Mouse (Mus musculus) forebrain, embryonic 12.5 days (tissue): ENCODE results near the gene Dock8. TPM values are rescaled to one million over a fixed set of nuclear protein-coding genes. Genes with fewer than 3 reads are reported as not detected.

Experiments used
- ATAC-seq: fragments of 200-750 bp; cut with Nextera tagmentation; 2 replicates; pipeline ENCODE4 v1.8.0; 2017; ENCODE audit warnings: moderate TSS enrichment; ENCODE audit not compliant: low FRiP score
- H3K27ac ChIP-seq: fragments of 300-500 bp; sonication (generic); 2 replicates; pipeline ENCODE4 v1.5.1; 2016; ENCODE audit warnings: mild to moderate bottlenecking
- H3K27me3 ChIP-seq: fragments of 300-500 bp; sonication (generic); 2 replicates; pipeline ENCODE4 v1.6.1; 2016; ENCODE audit warnings: mild to moderate bottlenecking
- H3K36me3 ChIP-seq: fragments of 300-500 bp; sonication (generic); replicated peaks from 2 replicates; pipeline ENCODE4 v1.6.1; 2016; ENCODE audit warnings: mild to moderate bottlenecking
- H3K4me1 ChIP-seq: fragments of 300-500 bp; sonication (generic); 2 replicates; pipeline ENCODE4 v1.6.1; 2016
- H3K4me2 ChIP-seq: fragments of 300-500 bp; sonication (generic); 2 replicates; pipeline ENCODE4 v1.6.1; 2016; ENCODE audit warnings: mild to moderate bottlenecking, moderate library complexity
- H3K4me3 ChIP-seq: fragments of 300-500 bp; sonication (generic); replicated peaks from 2 replicates; pipeline ENCODE4 v1.5.1; 2016; ENCODE audit warnings: mild to moderate bottlenecking
- H3K9ac ChIP-seq: fragments of 300-500 bp; sonication (generic); 2 replicates; pipeline ENCODE4 v1.6.1; 2016; ENCODE audit warnings: mild to moderate bottlenecking
- H3K9me3 ChIP-seq: fragments of 300-500 bp; sonication (generic); 2 replicates; pipeline ENCODE4 v1.6.1; 2016
- WGBS: fragments of 180-500 bp; shearing (Covaris S2); methylation state at CpG from one replicate; pipeline ENCODE4 v1.1.7; 2016; 5-methylcytosine and 5-hydroxymethylcytosine counted together
- polyA plus RNA-seq: library from polyadenylated mRNA; unstranded; fragments of >200 nt; fragmentation: Nextera tagmentation; extraction: Ambion mirVana; gene quantifications from 2 replicates; pipeline ENCODE4 v1.2.1, GENCODE M21; 2016

Gene Dock8
- polyA plus RNA-seq, 1 experiment from 2014 or later: 1.3 TPM

GRCm38 (mm10) chr19:25052355-25052754, 53.0 kb downstream of the Dock8 start:
- Histone ChIP-seq H3K9me3 (no peaks in the 10 kb centered on the region), H3K4me2 (no peak overlapping the region), H3K9ac (no peak overlapping the region), H3K36me3 (no peaks in the 10 kb centered on the region), H3K4me3 (no peak overlapping the region), H3K4me1 (no peaks in the 10 kb centered on the region; the same call in 1 of the 2 replicates), H3K27me3 (no peaks in the 10 kb centered on the region), H3K27ac (no peak overlapping the region)
- no peak for ATAC-seq
- WGBS: 89% methylated on average over 7 of the region's 7 CpGs

- no peak for ATAC-seq
- Histone ChIP-seq H3K4me2 (no peak overlapping the region), H3K27ac (no peak overlapping the region), H3K36me3 (no peaks in the 10 kb centered on the region), H3K27me3 (no peaks in the 10 kb centered on the region), H3K9ac (no peak overlapping the region), H3K4me1 (no peaks in the 10 kb centered on the region; the same call in 1 of the 2 replicates), H3K9me3 (no peaks in the 10 kb centered on the region), H3K4me3 (no peak overlapping the region)
- 84% methylated on average over 7 of the region's 7 CpGs for WGBS
Observed at GRCm38 (mm10) chr19:25053152-25053551, 53.8 kb downstream of the Dock8 start.

- Histone ChIP-seq H3K4me2 (no peak overlapping the region), H3K9me3 (no peaks in the 10 kb centered on the region), H3K4me1 (peaks cover 2% of the 10 kb centered on the region; the same call in 1 of the 2 replicates), H3K27ac (no peak overlapping the region), H3K9ac (no peak overlapping the region), H3K4me3 (no peak overlapping the region), H3K36me3 (no peaks in the 10 kb centered on the region), H3K27me3 (no peaks in the 10 kb centered on the region)
- 92% methylated on average over 7 of the region's 7 CpGs for WGBS
- ATAC-seq: no peak
Observed at GRCm38 (mm10) chr19:25055025-25055424, 55.7 kb downstream of the Dock8 start.

- WGBS: 90% methylated on average over 7 of the region's 7 CpGs
- no peak overlapping the region for H3K9ac ChIP-seq
- peaks cover 6% of the 10 kb centered on the region for H3K4me1 ChIP-seq
- H3K9me3 ChIP-seq: no peaks in the 10 kb centered on the region
- H3K4me3 ChIP-seq: no peak overlapping the region
- H3K27ac ChIP-seq: no peak overlapping the region
- H3K27me3 ChIP-seq: no peaks in the 10 kb centered on the region
- H3K4me2 ChIP-seq: no peak overlapping the region
- no peaks in the 10 kb centered on the region for H3K36me3 ChIP-seq
- ATAC-seq: no peak
Observed at GRCm38 (mm10) chr19:25055559-25055958, 56.2 kb downstream of the Dock8 start.

- Histone ChIP-seq H3K4me3 (no peak overlapping the region), H3K4me2 (no peak overlapping the region), H3K9ac (no peak overlapping the region), H3K27me3 (no peaks in the 10 kb centered on the region; the same call in 1 of the 2 replicates), H3K36me3 (no peaks in the 10 kb centered on the region), H3K27ac (no peak overlapping the region), H3K4me1 (peaks cover 11% of the 10 kb centered on the region), H3K9me3 (no peaks in the 10 kb centered on the region)
- 88% methylated on average over 10 of the region's 10 CpGs for WGBS
- ATAC-seq: no peak
Observed at GRCm38 (mm10) chr19:25056224-25056623, 56.9 kb downstream of the Dock8 start.

GRCm38 (mm10) chr19:25057826-25058225, 58.5 kb downstream of the Dock8 start:
- H3K4me2 ChIP-seq: no peak overlapping the region
- no peak overlapping the region for H3K4me3 ChIP-seq
- 95% methylated on average over 8 of the region's 8 CpGs for WGBS
- H3K4me1 ChIP-seq: peaks cover 11% of the 10 kb centered on the region
- no peak overlapping the region for H3K9ac ChIP-seq
- no peaks in the 10 kb centered on the region; the same call in 1 of the 2 replicates for H3K27me3 ChIP-seq
- no peaks in the 10 kb centered on the region for H3K36me3 ChIP-seq
- no peaks in the 10 kb centered on the region for H3K9me3 ChIP-seq
- no peak overlapping the region for H3K27ac ChIP-seq
- ATAC-seq: no peak

GRCm38 (mm10) chr19:25059847-25060364, 60.6 kb downstream of the Dock8 start:
- Histone ChIP-seq H3K9ac (no peak overlapping the region), H3K4me1 (peaks cover 11% of the 10 kb centered on the region; the same call in 1 of the 2 replicates), H3K4me3 (no peak overlapping the region), H3K27me3 (no peaks in the 10 kb centered on the region; the same call in 1 of the 2 replicates), H3K36me3 (no peaks in the 10 kb centered on the region), H3K27ac (no peak overlapping the region), H3K9me3 (no peaks in the 10 kb centered on the region), H3K4me2 (peak overlapping the region; percentile 23; the same call in 1 of the 2 replicates)
- 53% methylated on average over 7 of the region's 7 CpGs for WGBS
- no peak for ATAC-seq

- Histone ChIP-seq H3K4me2 (peak overlapping the region; percentile 23), H3K9me3 (no peaks in the 10 kb centered on the region), H3K4me3 (no peak overlapping the region), H3K27me3 (no peaks in the 10 kb centered on the region; the same call in 1 of the 2 replicates), H3K9ac (no peak overlapping the region), H3K4me1 (peaks cover 11% of the 10 kb centered on the region; the same call in 1 of the 2 replicates), H3K36me3 (no peaks in the 10 kb centered on the region), H3K27ac (no peak overlapping the region)
- ATAC-seq: no peak
- WGBS: 19% methylated on average over 9 of the region's 9 CpGs
Observed at GRCm38 (mm10) chr19:25060375-25060774, 61.0 kb downstream of the Dock8 start.

GRCm38 (mm10) chr19:25062188-25062856, 63.0 kb downstream of the Dock8 start:
- peaks cover 11% of the 10 kb centered on the region; the same call in 1 of the 2 replicates for H3K4me1 ChIP-seq
- no peaks in the 10 kb centered on the region for H3K36me3 ChIP-seq
- 95% methylated on average over 9 of the region's 9 CpGs for WGBS
- ATAC-seq: no peak
- H3K9ac ChIP-seq: no peak overlapping the region
- no peaks in the 10 kb centered on the region for H3K9me3 ChIP-seq
- H3K4me3 ChIP-seq: no peak overlapping the region
- H3K4me2 ChIP-seq: no peak overlapping the region
- H3K27ac ChIP-seq: no peak overlapping the region
- H3K27me3 ChIP-seq: no peaks in the 10 kb centered on the region; the same call in 1 of the 2 replicates

GRCm38 (mm10) chr19:25062857-25063240, 63.5 kb downstream of the Dock8 start:
- WGBS: 81% methylated on average over 2 of the region's 2 CpGs
- H3K4me1 ChIP-seq: peaks cover 11% of the 10 kb centered on the region; the same call in 1 of the 2 replicates
- no peaks in the 10 kb centered on the region for H3K36me3 ChIP-seq
- no peaks in the 10 kb centered on the region for H3K9me3 ChIP-seq
- ATAC-seq: no peak
- no peaks in the 10 kb centered on the region; the same call in 1 of the 2 replicates for H3K27me3 ChIP-seq
- H3K9ac ChIP-seq: no peak overlapping the region
- H3K4me3 ChIP-seq: no peak overlapping the region
- no peak overlapping the region for H3K27ac ChIP-seq
- no peak overlapping the region for H3K4me2 ChIP-seq

- Histone ChIP-seq H3K36me3 (no peaks in the 10 kb centered on the region), H3K9me3 (no peaks in the 10 kb centered on the region), H3K4me1 (no peaks in the 10 kb centered on the region), H3K27ac (no peak overlapping the region), H3K4me3 (no peak overlapping the region), H3K9ac (no peak overlapping the region), H3K4me2 (no peak overlapping the region), H3K27me3 (no peaks in the 10 kb centered on the region; the same call in 1 of the 2 replicates)
- ATAC-seq: no peak
- WGBS: 85% methylated on average over 9 of the region's 9 CpGs
Observed at GRCm38 (mm10) chr19:25066229-25066628, 66.9 kb downstream of the Dock8 start.

GRCm38 (mm10) chr19:25068518-25068917, 69.2 kb downstream of the Dock8 start:
- WGBS: 88% methylated on average over 8 of the region's 8 CpGs

GRCm38 (mm10) chr19:25072521-25072920, 73.2 kb downstream of the Dock8 start:
- H3K4me1 ChIP-seq: no peaks in the 10 kb centered on the region
- 90% methylated on average over 9 of the region's 9 CpGs for WGBS
- H3K27me3 ChIP-seq: no peaks in the 10 kb centered on the region
- H3K9ac ChIP-seq: no peak overlapping the region
- no peaks in the 10 kb centered on the region for H3K36me3 ChIP-seq
- no peaks in the 10 kb centered on the region for H3K9me3 ChIP-seq
- H3K27ac ChIP-seq: no peak overlapping the region
- no peak overlapping the region for H3K4me3 ChIP-seq
- no peak for ATAC-seq
- H3K4me2 ChIP-seq: no peak overlapping the region

More at GRCm38 (mm10) chr19:25068518-25068917, 69.2 kb downstream of the Dock8 start:
- Histone ChIP-seq H3K27ac (no peak overlapping the region), H3K4me1 (no peaks in the 10 kb centered on the region), H3K27me3 (no peaks in the 10 kb centered on the region), H3K36me3 (no peaks in the 10 kb centered on the region), H3K4me2 (no peak overlapping the region), H3K9me3 (no peaks in the 10 kb centered on the region), H3K4me3 (no peak overlapping the region), H3K9ac (no peak overlapping the region)
- ATAC-seq: no peak
